13 mouse cellular contexts compared by ENCODE assay signal in genomic region chr16:46223084-46223600, GRCm38 (mm10).
"Had no signal": no experiment of that assay in that cellular context is flagged by ENCODE, and none has a peak within 500 bp of the region (broad histone marks: within the 10 kb centered on the region; RNA-seq: fewer than 3 reads in every experiment).

No protein-coding gene starts in this region.

- H3K4me1 ChIP-seq: midbrain, embryonic 13.5 days; midbrain, embryonic 15.5 days; neural tube, embryonic 12.5 days; stomach, embryonic 15.5 days had no signal

- H3K27ac ChIP-seq: midbrain, embryonic 13.5 days; midbrain, embryonic 15.5 days; neural tube, embryonic 12.5 days; stomach, embryonic 15.5 days; stomach, postnatal 0 days had no signal

- DNase-seq: lung, adult 18-20 months; lung, embryonic 14.5 days; lung, postnatal 10 days; lung, postnatal 4 days; right cerebral cortex, postnatal 14 days; thymus, adult 2 months; thymus, postnatal 25 days; thymus, postnatal 4 days had no signal

- H3K9ac ChIP-seq: lung, embryonic 14.5 days; midbrain, embryonic 13.5 days; midbrain, embryonic 15.5 days; neural tube, embryonic 12.5 days; stomach, embryonic 15.5 days had no signal

- H3K9me3 ChIP-seq: midbrain, embryonic 13.5 days; midbrain, embryonic 15.5 days; neural tube, embryonic 12.5 days; stomach, embryonic 15.5 days had no signal

- H3K36me3 ChIP-seq: midbrain, embryonic 13.5 days; midbrain, embryonic 15.5 days; neural tube, embryonic 12.5 days; stomach, embryonic 15.5 days had no signal

- H3K27me3 ChIP-seq: midbrain, embryonic 13.5 days; midbrain, embryonic 15.5 days; neural tube, embryonic 12.5 days; stomach, embryonic 15.5 days had no signal

- ATAC-seq: midbrain, embryonic 13.5 days; midbrain, embryonic 15.5 days had no signal

- H3K4me3 ChIP-seq: midbrain, embryonic 13.5 days; midbrain, embryonic 15.5 days; neural tube, embryonic 12.5 days; stomach, embryonic 15.5 days had no signal
